Mouse (Mus musculus): ENCODE results near the gene Cstf3.

Cstf3 gene

DNA sequence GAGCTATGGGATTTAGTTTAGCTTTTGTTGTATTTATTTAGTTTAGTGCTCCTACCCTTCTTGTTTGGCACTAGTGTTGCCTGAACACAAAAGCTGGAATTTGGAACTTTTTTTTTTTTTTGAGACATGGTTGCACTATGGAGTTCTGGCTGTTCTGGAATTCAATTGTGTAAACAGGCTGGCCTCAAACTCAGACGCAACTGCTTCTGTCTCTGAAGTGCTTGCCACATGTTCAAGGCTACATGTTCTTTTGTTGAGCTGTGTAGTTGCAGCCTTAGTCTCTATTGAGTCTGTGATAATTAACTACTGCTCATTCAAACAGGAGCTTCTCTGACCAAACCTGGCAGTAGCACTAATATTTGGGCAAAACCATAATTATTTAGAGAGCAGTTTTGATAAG is 13.1 kb downstream of the Cstf3 start:
- no peak for DNase-seq (ENCODE audit: extremely low read depth, low read depth, low spot score)

DNA sequence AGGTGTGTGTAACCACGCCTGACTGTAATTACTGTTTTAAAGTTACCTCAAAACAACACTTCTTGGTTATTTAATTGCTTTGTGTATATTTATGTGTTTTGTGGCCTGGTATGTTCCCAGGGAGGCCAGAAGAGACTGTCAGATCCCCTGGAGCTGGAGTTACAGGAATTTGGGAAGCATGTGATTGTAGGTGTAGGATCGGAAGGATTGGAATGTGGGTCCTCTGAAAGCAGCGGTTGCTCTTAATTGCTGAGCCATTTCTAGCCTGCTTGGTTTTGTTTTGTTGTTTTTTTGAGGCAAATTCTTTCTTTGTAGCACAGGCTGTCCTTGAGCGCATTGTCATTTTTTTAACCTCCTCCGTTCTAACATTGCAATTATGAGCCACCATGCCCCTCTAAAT is 14.4 kb downstream of the Cstf3 start:
- DNase-seq (ENCODE audit: extremely low read depth, low read depth, low spot score), result no peak

DNA sequence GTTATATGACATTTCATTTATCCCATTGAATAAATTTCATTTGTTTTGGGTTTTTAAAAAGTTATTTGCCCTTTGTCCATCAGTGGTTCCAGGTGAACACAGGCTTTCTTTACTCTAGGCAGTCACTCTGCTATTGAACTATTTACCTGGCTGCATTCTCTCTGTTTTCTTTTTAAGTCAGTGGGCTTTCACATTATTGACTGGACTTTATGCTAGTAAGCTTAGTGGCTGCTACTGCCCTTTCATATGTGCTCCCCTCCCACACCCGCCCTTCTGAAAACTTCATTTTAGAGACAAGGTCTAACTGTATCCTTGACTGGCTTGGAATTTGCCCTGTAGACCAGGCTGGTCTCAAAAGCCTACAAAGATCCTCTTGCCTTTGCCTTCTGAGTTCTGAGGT is 15.2 kb downstream of the Cstf3 start:
- DNase-seq (ENCODE audit: extremely low read depth, low read depth, low spot score), result no peak

DNA sequence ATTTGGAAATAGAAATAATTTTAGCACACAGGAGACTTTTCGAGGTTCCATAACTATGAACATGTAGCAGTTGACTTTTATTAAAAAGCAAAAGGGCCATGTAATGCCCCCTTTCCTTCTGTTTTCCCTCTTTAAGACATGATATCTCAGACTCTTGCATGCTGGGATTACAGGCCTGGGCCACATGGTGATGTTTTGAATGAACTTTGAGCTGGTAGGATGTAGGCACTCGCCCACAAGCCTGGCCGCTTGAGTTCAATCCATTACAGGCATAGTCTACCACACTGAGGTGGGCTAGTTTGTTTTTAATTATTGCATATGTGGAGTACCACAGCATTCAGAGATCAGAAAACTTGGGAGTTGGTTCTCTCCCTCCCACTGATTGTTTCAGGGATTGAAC is 24.5 kb downstream of the Cstf3 start:
- no peak for DNase-seq (ENCODE audit: extremely low read depth, low read depth, low spot score)

GRCm38 (mm10) chr2:104615985-104616711 is 25.8 kb downstream of the Cstf3 start:
- no peak for DNase-seq (ENCODE audit: extremely low read depth, low read depth, low spot score)

- DNase-seq (ENCODE audit: extremely low read depth, low read depth, low spot score), result no peak
Measured at GRCm38 (mm10) chr2:104658659-104659058, 68.3 kb downstream of the Cstf3 start.

- no peak for DNase-seq (ENCODE audit: extremely low read depth, low read depth, low spot score)
Measured at GRCm38 (mm10) chr2:104663372-104664100, 73.2 kb downstream of the Cstf3 start.

GRCm38 (mm10) chr2:104669122-104669804 is 78.9 kb downstream of the Cstf3 start:
- no peak for DNase-seq (ENCODE audit: extremely low read depth, low read depth, low spot score)

- DNase-seq (ENCODE audit: extremely low read depth, low read depth, low spot score), result no peak
Measured at GRCm38 (mm10) chr2:104671724-104672123, 81.4 kb downstream of the Cstf3 start.

- DNase-seq (ENCODE audit: extremely low read depth, low read depth, low spot score), result no peak
Measured at GRCm38 (mm10) chr2:104677326-104677725, 87.0 kb downstream of the Cstf3 start.

DNA sequence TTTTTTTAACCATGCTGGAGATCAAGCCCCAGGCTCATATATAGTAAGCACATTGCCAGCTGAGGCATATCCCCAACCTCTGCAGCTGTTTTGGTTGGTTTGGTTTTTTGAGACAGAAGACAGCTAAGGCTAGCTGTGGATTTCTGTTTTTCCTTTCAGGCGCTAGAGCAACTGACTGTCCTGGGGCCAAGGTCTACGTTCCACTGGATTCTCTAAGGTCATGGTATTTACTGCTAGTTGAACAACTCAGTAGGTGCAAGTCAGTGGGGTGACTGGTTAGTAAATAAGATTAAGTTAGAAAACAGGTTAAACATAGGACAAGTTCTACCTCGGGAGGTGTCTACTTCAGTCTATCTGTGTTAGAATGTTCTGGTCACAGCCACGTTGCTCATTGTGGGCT is 94.4 kb downstream of the Cstf3 start:
- DNase-seq (ENCODE audit: extremely low read depth, low read depth, low spot score), result no peak

DNA sequence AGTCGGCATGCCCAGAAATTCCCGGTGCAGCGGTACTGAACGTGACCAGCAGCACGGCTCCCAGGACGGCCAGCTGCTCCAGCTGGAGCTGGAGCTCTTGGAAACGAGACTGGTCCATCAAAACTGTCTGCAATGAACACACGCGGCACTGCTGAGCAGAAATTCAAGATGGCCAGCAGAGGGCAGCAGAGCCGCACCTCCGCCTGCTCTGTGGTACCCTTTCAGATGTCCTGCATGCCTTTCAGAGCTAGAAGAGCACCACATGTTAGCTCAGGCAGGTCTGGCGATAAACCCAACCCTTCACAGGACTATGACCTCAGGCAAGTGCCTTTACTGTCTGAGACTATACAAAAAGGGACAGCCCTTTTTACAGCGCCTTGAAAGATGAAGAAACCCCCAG is 95.1 kb downstream of the Cstf3 start:
- DNase-seq (ENCODE audit: extremely low read depth, low read depth, low spot score), result no peak

DNA sequence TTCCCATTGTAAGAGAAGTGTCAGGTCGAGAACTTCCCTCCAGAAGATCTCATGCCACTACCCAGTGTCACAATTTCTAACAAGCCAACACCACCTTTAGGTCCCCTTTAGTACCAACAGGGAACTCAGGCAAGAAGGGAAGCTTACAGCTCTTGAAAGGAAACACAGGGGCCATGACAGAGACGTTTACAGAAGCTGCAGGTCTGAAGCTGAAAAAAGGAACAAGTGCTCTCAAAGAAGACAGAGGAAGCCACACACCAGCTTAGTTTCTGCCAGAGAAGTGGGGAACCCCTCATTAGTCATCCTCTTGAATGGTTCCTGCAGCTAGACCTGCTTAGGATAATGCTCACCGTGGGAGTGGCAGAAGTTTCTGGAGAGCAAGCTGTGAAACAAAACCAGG is 96.9 kb downstream of the Cstf3 start:
- no peak for DNase-seq (ENCODE audit: extremely low read depth, low read depth, low spot score)

DNA sequence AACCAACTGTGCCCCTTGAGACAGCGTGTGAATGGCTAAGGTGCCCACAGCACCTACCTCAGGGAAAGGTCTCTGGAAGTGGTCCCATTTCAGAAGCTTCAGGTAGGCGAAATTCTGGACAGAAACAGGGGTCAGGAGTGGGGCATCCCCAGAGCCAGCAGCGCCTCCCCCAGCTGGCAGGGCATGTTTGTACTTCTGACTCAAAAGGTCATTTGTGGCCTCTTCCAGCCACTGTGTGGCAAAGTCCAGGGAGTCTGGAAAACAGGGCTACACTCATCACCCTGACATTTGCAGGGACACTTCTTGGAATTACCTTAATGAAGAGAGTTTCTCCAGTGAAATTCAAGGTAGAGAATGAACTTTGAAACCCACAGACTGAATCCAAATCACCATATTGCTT is 98.0 kb downstream of the Cstf3 start:
- DNase-seq (ENCODE audit: extremely low read depth, low read depth, low spot score), result no peak

GRCm38 (mm10) chr2:104688724-104689123 is 98.4 kb downstream of the Cstf3 start:
- no peak for DNase-seq (ENCODE audit: extremely low read depth, low read depth, low spot score)

DNA sequence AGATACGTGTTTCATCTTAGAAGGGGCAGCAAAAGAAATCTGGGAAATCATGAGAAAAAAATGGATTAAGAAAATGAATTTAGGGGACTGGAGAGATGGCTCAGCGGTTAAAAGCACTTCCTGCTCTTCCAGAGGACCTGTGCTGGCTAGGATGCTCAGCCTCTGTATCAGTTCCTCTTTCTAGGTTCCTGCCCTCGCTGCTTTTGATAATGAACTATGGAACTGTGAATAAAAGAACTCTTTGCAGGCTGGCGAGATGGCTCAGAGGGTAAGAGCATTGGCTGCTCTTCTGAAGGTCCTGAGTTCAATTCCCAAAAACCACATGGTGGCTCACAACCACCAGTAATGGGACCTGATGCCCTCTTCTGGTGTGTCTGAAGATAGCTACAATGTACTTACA is 100.4 kb downstream of the Cstf3 start:
- no peak for DNase-seq (ENCODE audit: extremely low read depth, low read depth, low spot score)

GRCm38 (mm10) chr2:104692551-104692950 is 102.2 kb downstream of the Cstf3 start:
- no peak for DNase-seq (ENCODE audit: extremely low read depth, low read depth, low spot score)

GRCm38 (mm10) chr2:104699659-104700058 is 109.3 kb downstream of the Cstf3 start:
- peak; percentile 69 for DNase-seq (ENCODE audit: extremely low read depth, low read depth, low spot score)

DNA sequence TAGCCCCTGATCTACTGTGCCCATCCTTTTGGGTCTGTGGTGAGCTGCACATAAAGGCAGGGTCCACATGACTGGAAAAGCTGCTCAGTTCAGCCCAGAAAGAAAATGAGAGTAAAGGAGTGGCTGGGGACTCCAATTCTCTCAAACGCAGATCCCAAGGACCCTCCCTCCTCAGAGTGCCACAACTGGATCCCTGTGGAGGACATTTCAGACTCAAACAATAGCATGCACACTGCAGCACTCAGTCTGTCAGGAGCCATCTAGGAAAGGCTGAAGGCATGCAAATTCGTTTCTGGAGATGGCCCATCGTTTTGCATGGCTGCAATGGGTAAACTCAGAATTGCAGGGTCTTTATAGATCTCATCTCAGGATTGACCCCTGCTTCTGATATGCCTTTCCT is 112.8 kb downstream of the Cstf3 start:
- DNase-seq (ENCODE audit: extremely low read depth, low read depth, low spot score), result no peak

DNA sequence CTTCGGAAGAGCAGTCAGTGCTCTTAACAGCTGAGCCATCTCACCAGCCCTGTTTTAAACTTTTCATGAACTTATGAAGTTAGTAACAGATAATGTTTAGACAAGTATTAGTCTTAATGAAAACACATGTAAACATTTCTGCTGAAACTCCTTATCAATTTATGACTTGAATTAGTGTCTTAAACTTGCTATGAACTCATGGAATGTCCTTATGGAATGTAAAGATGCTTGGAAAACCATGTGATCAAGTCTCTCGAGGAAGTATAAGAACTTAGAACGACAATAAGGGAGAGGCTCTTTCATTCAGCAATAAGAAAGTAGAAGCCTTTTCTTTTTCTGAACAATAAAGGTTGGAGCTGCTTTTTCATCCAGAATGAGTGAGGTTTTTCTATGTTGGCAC is 114.0 kb downstream of the Cstf3 start:
- DNase-seq (ENCODE audit: extremely low read depth, low read depth, low spot score), result no peak

DNA sequence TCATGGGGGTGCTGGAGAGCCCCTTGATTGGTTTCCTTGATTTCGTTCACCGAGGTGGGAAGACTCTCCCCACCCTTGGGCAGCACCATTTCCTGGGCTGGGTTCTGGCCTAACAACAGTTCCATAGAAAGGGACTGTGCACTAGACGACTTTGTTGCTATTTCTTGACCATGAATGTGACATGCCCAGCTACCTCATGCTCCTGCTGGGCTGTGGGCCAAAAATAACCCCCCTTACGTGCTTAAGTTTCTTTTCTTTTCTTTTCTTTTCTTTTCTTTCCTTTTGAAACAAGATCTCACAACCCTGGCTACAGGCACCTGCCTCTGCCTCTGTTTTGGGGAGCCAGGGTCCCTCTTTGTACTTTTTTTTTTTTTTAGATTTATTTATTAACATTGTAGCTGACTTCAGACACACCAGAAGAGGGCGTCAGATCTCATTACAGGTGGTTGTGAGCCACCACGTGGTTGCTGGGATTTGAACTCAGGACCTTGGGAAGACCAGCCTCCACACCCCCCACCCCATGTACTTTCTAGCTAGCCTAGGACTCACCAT is 119.5 kb downstream of the Cstf3 start:
- no peak for DNase-seq (ENCODE audit: extremely low read depth, low read depth, low spot score)

All from fat pad, adult 2 months (tissue).